Mouse (Mus musculus) embryonic fibroblast, embryonic 13.5 days (primary cell): ENCODE measurements around the gene Chil6. TPM values are rescaled to one million over a fixed set of nuclear protein-coding genes. Genes with fewer than 3 reads are reported as not detected.
A peak's percentile ranks its signal among the peaks of the same experiment; 100 is the strongest.

Experiments
- H3K27ac ChIP-seq: 2 replicates; pipeline ENCODE4 v1.5.1; 2012; ENCODE audit warnings: low read length, control low read depth, inconsistent platforms; ENCODE audit not compliant: insufficient read depth
- H3K4me1 ChIP-seq: 2 replicates; pipeline ENCODE4 v1.6.1; 2011; ENCODE audit warnings: low read length; ENCODE audit not compliant: control insufficient read depth, insufficient read depth
- H3K4me3 ChIP-seq: 2 replicates; pipeline ENCODE4 v1.5.1; 2011; ENCODE audit warnings: mild to moderate bottlenecking, control low read depth, low read length; ENCODE audit not compliant: insufficient read depth
- CTCF ChIP-seq: IDR thresholded peaks from 2 replicates; pipeline ENCODE4 v1.5.1; 2011; ENCODE audit warnings: mild to moderate bottlenecking, control low read depth, low read length, moderate library complexity, borderline replicate concordance; ENCODE audit not compliant: insufficient read depth
- POLR2A ChIP-seq: IDR thresholded peaks from 2 replicates; pipeline ENCODE4 v1.6.1; 2011; ENCODE audit warnings: low read depth, mild to moderate bottlenecking, control low read depth, low read length, moderate library complexity
- polyA plus RNA-seq: library from polyadenylated mRNA; stranded (reverse); fragments of >200 nt; gene quantifications from 2 replicates; pipeline ENCODE4 v1.2.4, GENCODE M21; 2011; ENCODE audit warnings: low read depth; ENCODE audit not compliant: missing spikeins, insufficient read length

Gene Chil6
- polyA plus RNA-seq: not detected in 2 replicates

GRCm38 (mm10) chr3:106406082-106406481, at the start of gene Chil6:
Gene Chil6 (minus strand): TSS chr3:106406182.
- H3K4me3 ChIP-seq: no peak within 1 kb of the TSS
- TF ChIP-seq POLR2A (no peak), CTCF (no peak)

GRCm38 (mm10) chr3:106452616-106453015, 46.6 kb upstream of the Chil6 start:
- no peak for TF ChIP-seq CTCF
- H3K4me1 ChIP-seq: no peaks in the 10 kb centered on the region

More at GRCm38 (mm10) chr3:106406082-106406481, at the start of gene Chil6:
- Histone ChIP-seq H3K27ac (no peak within 1 kb of the TSS), H3K4me1 (no peaks in the 10 kb centered on the region)

GRCm38 (mm10) chr3:106449567-106449966, 43.6 kb upstream of the Chil6 start:
- Histone ChIP-seq H3K4me3 (no peak overlapping the region), H3K4me1 (no peaks in the 10 kb centered on the region)
- TF ChIP-seq CTCF (no peak), POLR2A (no peak)

More at GRCm38 (mm10) chr3:106452616-106453015, 46.6 kb upstream of the Chil6 start:
- H3K27ac ChIP-seq: no peak overlapping the region
- H3K4me3 ChIP-seq: no peak overlapping the region

GRCm38 (mm10) chr3:106448995-106449394, 43.0 kb upstream of the Chil6 start:
- TF ChIP-seq CTCF: no peak
- TF ChIP-seq POLR2A: no peak
- H3K4me3 ChIP-seq: no peak overlapping the region
- no peaks in the 10 kb centered on the region for H3K4me1 ChIP-seq
- no peak overlapping the region for H3K27ac ChIP-seq

More at GRCm38 (mm10) chr3:106449567-106449966, 43.6 kb upstream of the Chil6 start:
- no peak overlapping the region for H3K27ac ChIP-seq

GRCm38 (mm10) chr3:106448571-106448970, 42.6 kb upstream of the Chil6 start:
- no peak overlapping the region for H3K27ac ChIP-seq
- H3K4me3 ChIP-seq: no peak overlapping the region
- TF ChIP-seq CTCF (0 out of 2 replicates have a peak, but pooled peaks have one; percentile 11), POLR2A (no peak)
- no peaks in the 10 kb centered on the region for H3K4me1 ChIP-seq

Other genes starting within 250 kb of the Chil6 start
- not detected in 2 replicates for gene Chil3, start 238.6 kb downstream of the Chil6 start, polyA plus RNA-seq
- not detected in 2 replicates for gene Chil4, start 186.7 kb downstream of the Chil6 start, polyA plus RNA-seq
- gene Dennd2d, start 76.2 kb upstream of the Chil6 start, polyA plus RNA-seq: 4.6 and 5.4 TPM in 2 replicates
- 46.9 and 48.8 TPM in 2 replicates for gene Dram2, start 141.6 kb upstream of the Chil6 start, polyA plus RNA-seq
- 61.6 and 76.7 TPM in 2 replicates for gene Cept1, start 141.6 kb upstream of the Chil6 start, polyA plus RNA-seq